Mouse (Mus musculus): Measurements from ENCODE around the gene Amdhd2. TPM values are rescaled to one million over a fixed set of nuclear protein-coding genes. Genes with fewer than 3 reads are reported as not detected.

The Amdhd2 gene
- polyA plus RNA-seq (2011; ENCODE audit: insufficient read depth, insufficient read length, low read depth, missing spikeins): 25.3 and 30.4 TPM in 2 replicates

DNA sequence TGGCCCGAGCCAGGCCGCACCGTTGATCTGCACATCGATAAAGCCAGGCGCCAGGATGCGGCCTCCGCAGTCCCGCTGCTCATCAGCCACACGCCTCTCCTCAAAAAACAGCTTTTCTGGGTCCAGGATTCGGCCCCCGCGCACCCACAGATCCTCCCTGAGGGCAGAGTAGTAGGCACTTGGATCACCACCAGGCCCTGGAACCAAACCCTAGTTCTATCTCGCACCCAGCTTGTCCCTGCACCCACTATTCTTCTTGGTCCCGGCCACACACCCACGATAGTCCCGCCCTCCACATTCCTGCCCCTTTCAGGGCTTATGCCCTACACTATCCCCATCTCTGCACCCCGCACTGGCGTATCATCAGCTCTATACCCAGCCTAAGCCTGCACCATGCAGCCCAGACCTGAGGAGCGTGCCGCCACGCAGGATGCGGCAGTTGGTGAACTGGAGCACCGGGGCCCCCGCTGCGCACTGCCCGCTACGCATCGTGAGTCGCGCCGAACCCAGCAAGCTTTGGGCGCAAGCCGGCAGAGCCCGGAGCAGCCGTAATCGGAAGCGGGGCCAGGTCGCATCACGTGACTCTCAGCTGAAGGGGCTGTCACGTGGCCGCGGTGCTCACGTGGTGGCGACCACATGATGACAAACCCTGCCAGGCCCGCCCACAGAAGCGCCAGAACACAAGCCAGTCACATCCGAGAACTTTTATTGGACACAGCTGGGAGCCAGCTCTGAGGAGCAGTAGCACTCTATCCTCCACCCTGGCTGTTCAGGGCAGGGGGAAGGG lies at the start of gene Amdhd2:
Gene Amdhd2, minus strand, starts transcription at position 591 of the 787 bp plus-strand sequence.
- no peaks in the 10 kb centered on the region for H3K27me3 ChIP-seq (ENCODE audit: control insufficient read depth, insufficient read depth, low read length, poor library complexity, severe bottlenecking)
- H3K27ac ChIP-seq (ENCODE audit: insufficient read depth, low read length): peak within 1 kb of the TSS; percentile 48; the same call in 1 of the 2 replicates
- peak within 1 kb of the TSS; percentile 64 for H3K9ac ChIP-seq (ENCODE audit: low read depth, poor library complexity, severe bottlenecking)
- H3K36me3 ChIP-seq (ENCODE audit: control insufficient read depth, insufficient read depth, low read length, poor library complexity, severe bottlenecking): peaks cover 13% of the 10 kb centered on the region
- peaks cover 4% of the 10 kb centered on the region for H3K4me1 ChIP-seq (ENCODE audit: control insufficient read depth, insufficient read depth, low read length)
- H3K9me3 ChIP-seq (replicated peaks; ENCODE audit: control insufficient read depth, insufficient read depth, low read length, poor library complexity, severe bottlenecking): no peaks in the 10 kb centered on the region
- TF ChIP-seq EP300 (IDR thresholded peaks at IDR 0.05; ENCODE audit: insufficient read depth, low read depth, low read length): peak; percentile 84
- TF ChIP-seq POLR2A (IDR thresholded peaks at IDR 0.05; ENCODE audit: insufficient read depth, low read length): peak; percentile 14
- TF ChIP-seq CTCF (IDR thresholded peaks at IDR 0.05; ENCODE audit: low read depth, low read length): no peak
- H3K4me3 ChIP-seq (ENCODE audit: low read depth, low read length): peak within 1 kb of the TSS; percentile 95

GRCm38 (mm10) chr17:24213186-24213585 lies 49.6 kb upstream of the Amdhd2 start:
- Histone ChIP-seq H3K4me3 (ENCODE audit: low read depth, low read length) (no peak overlapping the region), H3K27me3 (ENCODE audit: control insufficient read depth, insufficient read depth, low read length, poor library complexity, severe bottlenecking) (no peaks in the 10 kb centered on the region), H3K36me3 (ENCODE audit: control insufficient read depth, insufficient read depth, low read length, poor library complexity, severe bottlenecking) (peaks cover 10% of the 10 kb centered on the region; the same call in 1 of the 2 replicates), H3K9ac (ENCODE audit: low read depth, poor library complexity, severe bottlenecking) (no peak overlapping the region), H3K27ac (ENCODE audit: insufficient read depth, low read length) (no peak overlapping the region), H3K9me3 (replicated peaks; ENCODE audit: control insufficient read depth, insufficient read depth, low read length, poor library complexity, severe bottlenecking) (no peaks in the 10 kb centered on the region), H3K4me1 (ENCODE audit: control insufficient read depth, insufficient read depth, low read length) (peaks cover 6% of the 10 kb centered on the region)
- TF ChIP-seq POLR2A (IDR thresholded peaks at IDR 0.05; ENCODE audit: insufficient read depth, low read length) (no peak), EP300 (IDR thresholded peaks at IDR 0.05; ENCODE audit: insufficient read depth, low read depth, low read length) (no peak), CTCF (IDR thresholded peaks at IDR 0.05; ENCODE audit: low read depth, low read length) (no peak)

- no peak overlapping the region for H3K9ac ChIP-seq (ENCODE audit: low read depth, poor library complexity, severe bottlenecking)
- no peaks in the 10 kb centered on the region for H3K9me3 ChIP-seq (replicated peaks; ENCODE audit: control insufficient read depth, insufficient read depth, low read length, poor library complexity, severe bottlenecking)
- peaks cover 6% of the 10 kb centered on the region for H3K4me1 ChIP-seq (ENCODE audit: control insufficient read depth, insufficient read depth, low read length)
- TF ChIP-seq CTCF (IDR thresholded peaks at IDR 0.05; ENCODE audit: low read depth, low read length) (no peak), POLR2A (IDR thresholded peaks at IDR 0.05; ENCODE audit: insufficient read depth, low read length) (no peak), EP300 (IDR thresholded peaks at IDR 0.05; ENCODE audit: insufficient read depth, low read depth, low read length) (no peak)
- H3K4me3 ChIP-seq (ENCODE audit: low read depth, low read length): peak overlapping the region; percentile 75
- H3K27ac ChIP-seq (ENCODE audit: insufficient read depth, low read length): no peak overlapping the region
- H3K36me3 ChIP-seq (ENCODE audit: control insufficient read depth, insufficient read depth, low read length, poor library complexity, severe bottlenecking): peaks cover 10% of the 10 kb centered on the region; the same call in 1 of the 2 replicates
- H3K27me3 ChIP-seq (ENCODE audit: control insufficient read depth, insufficient read depth, low read length, poor library complexity, severe bottlenecking): no peaks in the 10 kb centered on the region
These were observed 49.0 kb upstream of the Amdhd2 start for GRCm38 (mm10) chr17:24212441-24213018.

DNA sequence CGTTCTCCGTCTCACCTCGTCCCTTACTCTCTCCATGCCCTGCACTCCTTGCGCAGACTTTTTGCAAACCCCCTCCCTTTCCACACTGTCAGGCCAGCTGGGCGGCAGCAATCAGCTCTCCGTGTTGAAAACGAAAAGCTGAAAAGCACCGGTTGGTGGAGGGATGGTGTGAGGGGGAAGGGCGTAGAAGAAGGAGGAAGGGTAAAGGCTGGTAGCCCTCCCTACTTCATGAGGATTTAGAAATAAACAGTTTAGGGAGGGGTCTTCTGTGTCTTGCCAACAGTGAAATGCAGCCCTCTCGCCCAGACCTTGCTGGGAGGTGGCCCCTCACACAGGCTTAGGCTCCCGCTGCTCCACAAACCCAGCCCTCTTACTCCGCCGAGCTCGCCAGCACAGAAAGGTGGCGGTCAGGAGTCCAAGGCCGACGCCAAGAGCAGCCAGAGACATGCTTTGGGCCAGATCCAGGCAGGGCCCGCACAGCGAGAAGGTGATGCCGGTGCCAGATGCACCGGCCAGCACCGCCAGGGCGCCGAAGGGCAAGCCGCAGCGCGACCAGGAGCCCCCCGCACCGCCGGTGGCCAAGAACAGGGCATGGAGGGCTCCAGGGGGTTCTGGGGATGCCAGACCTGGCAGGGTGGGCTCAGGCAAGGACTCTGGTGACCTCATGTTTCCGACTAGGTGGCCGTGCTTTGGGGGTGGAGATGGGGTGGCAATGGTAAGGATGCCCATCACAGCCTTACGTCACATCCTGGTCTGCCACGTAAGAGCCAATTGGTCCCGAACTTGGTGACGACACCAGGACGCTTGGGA lies 48.3 kb upstream of the Amdhd2 start:
- H3K27ac ChIP-seq (ENCODE audit: insufficient read depth, low read length): no peak overlapping the region
- no peaks in the 10 kb centered on the region for H3K9me3 ChIP-seq (replicated peaks; ENCODE audit: control insufficient read depth, insufficient read depth, low read length, poor library complexity, severe bottlenecking)
- no peak for TF ChIP-seq CTCF (IDR thresholded peaks at IDR 0.05; ENCODE audit: low read depth, low read length)
- TF ChIP-seq EP300 (IDR thresholded peaks at IDR 0.05; ENCODE audit: insufficient read depth, low read depth, low read length): no peak
- TF ChIP-seq POLR2A (IDR thresholded peaks at IDR 0.05; ENCODE audit: insufficient read depth, low read length): no peak
- no peaks in the 10 kb centered on the region for H3K27me3 ChIP-seq (ENCODE audit: control insufficient read depth, insufficient read depth, low read length, poor library complexity, severe bottlenecking)
- H3K9ac ChIP-seq (ENCODE audit: low read depth, poor library complexity, severe bottlenecking): peak overlapping the region; percentile 54
- peaks cover 10% of the 10 kb centered on the region; the same call in 1 of the 2 replicates for H3K36me3 ChIP-seq (ENCODE audit: control insufficient read depth, insufficient read depth, low read length, poor library complexity, severe bottlenecking)
- peak overlapping the region; percentile 75 for H3K4me3 ChIP-seq (ENCODE audit: low read depth, low read length)
- peaks cover 6% of the 10 kb centered on the region for H3K4me1 ChIP-seq (ENCODE audit: control insufficient read depth, insufficient read depth, low read length)

DNA sequence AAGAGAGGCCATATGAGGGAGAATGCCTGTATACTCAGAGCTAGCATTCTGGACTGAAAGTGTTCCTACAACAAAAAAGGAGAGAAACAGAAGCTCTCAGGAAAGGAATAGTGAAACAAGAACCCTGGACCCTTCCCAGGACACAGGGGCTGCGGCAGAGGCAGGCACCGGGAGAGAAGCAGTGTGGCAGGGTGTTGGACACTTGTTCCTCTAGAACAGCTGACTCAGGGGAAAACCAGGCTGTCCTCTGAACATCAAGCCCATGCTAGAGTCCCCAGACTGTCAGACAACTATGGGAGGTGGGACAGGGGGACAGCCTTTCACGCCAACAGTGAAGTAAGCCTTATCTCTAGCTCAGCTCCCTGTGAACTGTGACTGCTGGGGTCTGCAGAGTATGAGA lies 47.0 kb upstream of the Amdhd2 start:
- Histone ChIP-seq H3K9ac (ENCODE audit: low read depth, poor library complexity, severe bottlenecking) (no peak overlapping the region), H3K36me3 (ENCODE audit: control insufficient read depth, insufficient read depth, low read length, poor library complexity, severe bottlenecking) (peaks cover 4% of the 10 kb centered on the region; the same call in 1 of the 2 replicates), H3K27me3 (ENCODE audit: control insufficient read depth, insufficient read depth, low read length, poor library complexity, severe bottlenecking) (no peaks in the 10 kb centered on the region), H3K27ac (ENCODE audit: insufficient read depth, low read length) (no peak overlapping the region), H3K9me3 (replicated peaks; ENCODE audit: control insufficient read depth, insufficient read depth, low read length, poor library complexity, severe bottlenecking) (no peaks in the 10 kb centered on the region), H3K4me3 (ENCODE audit: low read depth, low read length) (no peak overlapping the region), H3K4me1 (ENCODE audit: control insufficient read depth, insufficient read depth, low read length) (peaks cover 3% of the 10 kb centered on the region)
- TF ChIP-seq POLR2A (IDR thresholded peaks at IDR 0.05; ENCODE audit: insufficient read depth, low read length): no peak

All from ES-Bruce4 (cell line).